Mouse (Mus musculus) brain, embryonic 14.5 days (tissue): ENCODE results near the gene Tspan14.

Experiments
- CTCF ChIP-seq: fragments of 200-500 bp; IDR thresholded peaks from 2 replicates; pipeline ENCODE4 v1.5.1; 2012; ENCODE audit warnings: inconsistent platforms, mild to moderate bottlenecking, moderate library complexity, borderline replicate concordance; ENCODE audit not compliant: insufficient read depth, insufficient read length; ENCODE audit errors: extremely low read depth
- POLR2A ChIP-seq: fragments of 200-500 bp; IDR thresholded peaks from 2 replicates; pipeline ENCODE4 v1.6.1; 2012; ENCODE audit warnings: mild to moderate bottlenecking, inconsistent platforms, borderline replicate concordance; ENCODE audit not compliant: poor library complexity, insufficient read depth, insufficient read length, severe bottlenecking; ENCODE audit errors: extremely low read depth

DNA sequence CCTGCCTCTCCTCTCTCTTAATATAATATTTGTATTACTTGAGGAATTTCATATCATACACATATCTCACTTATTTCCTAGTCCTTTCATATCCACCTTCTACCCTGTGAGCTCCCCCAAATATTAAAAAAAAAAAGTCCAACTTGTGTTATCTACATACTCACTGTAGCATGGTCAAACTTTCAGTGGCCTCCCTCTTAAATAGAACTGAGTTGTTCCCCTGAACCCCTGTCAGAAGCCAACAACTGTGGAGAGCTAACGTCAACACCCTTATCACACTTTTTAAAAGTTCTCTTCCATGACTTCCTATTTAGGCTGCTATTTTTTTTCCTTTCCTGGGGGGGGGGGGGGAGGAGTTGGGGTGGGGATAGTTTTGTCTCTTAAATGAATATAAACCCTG, 80.9 kb downstream of the Tspan14 start:
- TF ChIP-seq CTCF: no peak
- no peak for TF ChIP-seq POLR2A
